Mouse (Mus musculus) CH12.LX (cell line): ENCODE measurements at regions not wholly inside any gene's neighbourhood (a gene's known extent, or its start where the extent isn't known, plus 50 kb on each side); places are given as distances from the start of the nearest gene placed in this dataset.

Experiments used
- DNase-seq: peaks from one replicate; pipeline ENCODE4 v3.0.0-alpha.2; 2013; ENCODE audit errors: extremely low read depth
- H3K27ac ChIP-seq: 2 replicates; pipeline ENCODE4 v1.5.1; 2012; ENCODE audit warnings: low read depth, mild to moderate bottlenecking, control low read depth, moderate library complexity; ENCODE audit not compliant: insufficient read depth
- H3K27me3 ChIP-seq: replicated peaks from 2 replicates; pipeline ENCODE3; 2012; ENCODE audit warnings: inconsistent platforms
- H3K36me3 ChIP-seq, 2 experiments: replicated peaks in 1 of 2; 2 replicates each; pipeline versions ENCODE3 to v1.6.1; 2012; ENCODE audit warnings: inconsistent platforms in 1 of 2, low read length in 1 of 2, mild to moderate bottlenecking in 1 of 2, mixed read lengths in 1 of 2, moderate library complexity in 1 of 2; ENCODE audit not compliant: control insufficient read depth in 1 of 2, insufficient read depth in 1 of 2
- H3K4me1 ChIP-seq, 2 experiments: 2 replicates each; pipeline ENCODE4 v1.6.1; 2012; ENCODE audit warnings: inconsistent platforms in 1 of 2, moderate library complexity in 1 of 2; ENCODE audit not compliant: insufficient read depth in 2 of 2, control insufficient read depth in 1 of 2
- H3K4me2 ChIP-seq: 2 replicates; pipeline ENCODE4 v1.6.1; 2012; ENCODE audit warnings: low read depth, mild to moderate bottlenecking, control low read depth; ENCODE audit not compliant: poor library complexity, insufficient read depth, severe bottlenecking
- H3K4me3 ChIP-seq, 3 experiments: fragments of 150-350 bp in 1 of 3; sonication (generic) in 1 of 3; replicated peaks in 1 of 3; 2 replicates each; pipeline versions ENCODE3 to v1.5.1; 2011 to 2012; ENCODE audit warnings: low read depth in 2 of 3, low read length in 2 of 3, mild to moderate bottlenecking in 2 of 3, moderate library complexity in 2 of 3, control low read depth in 1 of 3, improper control_type of control experiment in 1 of 3, inconsistent platforms in 1 of 3, mixed read lengths in 1 of 3; ENCODE audit not compliant: poor library complexity in 1 of 3
- H3K79me2 ChIP-seq: replicated peaks from 2 replicates; pipeline ENCODE4 v1.6.1; 2012; ENCODE audit warnings: mild to moderate bottlenecking, moderate library complexity; ENCODE audit not compliant: control insufficient read depth, poor library complexity, insufficient read depth, severe bottlenecking; ENCODE audit errors: extremely low read depth
- H3K9ac ChIP-seq: 2 replicates; pipeline ENCODE4 v1.6.1; 2012; ENCODE audit warnings: low read depth, mild to moderate bottlenecking, control low read depth, moderate library complexity; ENCODE audit not compliant: insufficient read depth
- H3K9me3 ChIP-seq: replicated peaks from 2 replicates; pipeline ENCODE3; 2012; ENCODE audit warnings: low read length, inconsistent platforms, mixed read lengths
- CHD2 ChIP-seq: IDR thresholded peaks from 2 replicates; pipeline ENCODE4 v1.6.1; 2011; ENCODE audit warnings: low read length, improper control_type of control experiment
- E2F4 ChIP-seq: IDR thresholded peaks from 2 replicates; pipeline ENCODE4 v1.6.1; 2011; ENCODE audit warnings: low read depth, low read length, improper control_type of control experiment; ENCODE audit not compliant: insufficient replicate concordance
- ELF1 ChIP-seq: IDR thresholded peaks from 2 replicates; pipeline ENCODE4 v1.6.1; 2014; ENCODE audit warnings: low read depth, mild to moderate bottlenecking, inconsistent platforms, low read length, improper control_type of control experiment
- HCFC1 ChIP-seq: IDR thresholded peaks from 2 replicates; pipeline ENCODE4 v1.6.1; 2012; ENCODE audit warnings: low read depth, mild to moderate bottlenecking, inconsistent platforms, low read length, improper control_type of control experiment
- KAT2A ChIP-seq: IDR thresholded peaks from 2 replicates; pipeline ENCODE4 v1.6.1; 2012; ENCODE audit warnings: low read length, improper control_type of control experiment, inconsistent platforms; ENCODE audit not compliant: insufficient replicate concordance
- MAFK ChIP-seq: IDR thresholded peaks from 2 replicates; pipeline ENCODE4 v1.6.1; 2011; ENCODE audit warnings: low read length, improper control_type of control experiment; ENCODE audit not compliant: insufficient replicate concordance
- MEF2A ChIP-seq: IDR thresholded peaks from 2 replicates; pipeline ENCODE4 v1.6.1; 2014; ENCODE audit warnings: low read depth, mild to moderate bottlenecking, inconsistent platforms, low read length, improper control_type of control experiment, borderline replicate concordance
- NRF1 ChIP-seq: IDR thresholded peaks from 2 replicates; pipeline ENCODE4 v1.6.1; 2014; ENCODE audit warnings: low read depth, mild to moderate bottlenecking, inconsistent platforms, low read length, improper control_type of control experiment, moderate library complexity
- POLR2A ChIP-seq: IDR thresholded peaks from 2 replicates; pipeline ENCODE4 v1.6.1; 2011; ENCODE audit warnings: low read depth, mild to moderate bottlenecking, improper control_type of control experiment, low read length
- POLR2AphosphoS2 ChIP-seq: IDR thresholded peaks from 2 replicates; pipeline ENCODE4 v1.6.1; 2011; ENCODE audit warnings: low read depth, low read length, improper control_type of control experiment
- RAD21 ChIP-seq: IDR thresholded peaks from 2 replicates; pipeline ENCODE4 v1.6.1; 2011; ENCODE audit warnings: low read depth, mild to moderate bottlenecking, low read length, improper control_type of control experiment, moderate library complexity
- USF1 ChIP-seq: IDR thresholded peaks from 2 replicates; pipeline ENCODE4 v1.6.1; 2014; ENCODE audit warnings: low read depth, mild to moderate bottlenecking, inconsistent platforms, low read length, improper control_type of control experiment
- ZMIZ1 ChIP-seq: IDR thresholded peaks from 2 replicates; pipeline ENCODE4 v1.6.1; 2012; ENCODE audit warnings: low read depth, mild to moderate bottlenecking, inconsistent platforms, low read length, improper control_type of control experiment
- ZNF384 ChIP-seq: IDR thresholded peaks from 2 replicates; pipeline ENCODE4 v1.6.1; 2012; ENCODE audit warnings: low read depth, low read length, improper control_type of control experiment, inconsistent platforms
- dilution Hi-C: fragments of 300-500 bp; cut with MboI; formaldehyde crosslinking; loops from 2 replicates; pipeline ENCODE4 v1.14.3; 2020; ENCODE audit warnings: low sequenced_read_pairs; ENCODE audit not compliant: extremely low pct_unique_long_range_greater_than_20kb, extremely low pct_ligation_motif_present
- in situ Hi-C: fragments of 300-500 bp; cut with MboI; formaldehyde crosslinking; loops from 3 replicates; pipeline ENCODE4 v1.14.3; 2019; ENCODE audit warnings: low sequenced_read_pairs, low pct_ligation_motif_present, low pct_unique_long_range_greater_than_20kb, mixed read lengths

GRCm38 (mm10) chr11:22596805-22597149 is 84.9 kb downstream of the Tmem17 start:
- H3K27ac ChIP-seq = no peak overlapping the region
- in situ Hi-C loops = no loop called here

GRCm38 (mm10) chr11:22600370-22600769 is 88.5 kb downstream of the Tmem17 start:
- Histone ChIP-seq H3K4me1 (peaks cover 0 to 4% of the 10 kb centered on the region in 2 experiments; a peak in 2 of 4 replicates), H3K79me2 (no peaks in the 10 kb centered on the region), H3K27me3 (no peaks in the 10 kb centered on the region), H3K9me3 (peaks cover 17% of the 10 kb centered on the region), H3K9ac (no peak overlapping the region), H3K27ac (no peak overlapping the region), H3K36me3 (no peaks in the 10 kb centered on the region), H3K4me2 (no peak overlapping the region), H3K4me3 (no peak overlapping the region)
- DNase-seq = no peak
- dilution Hi-C loops = no loop called here
- in situ Hi-C loops = loop anchor here (25.0 kb wide), 1 partner anchor 963 kb away; no protein-coding TSS in a partner anchor
- TF ChIP-seq KAT2A = no peak
- no peak for TF ChIP-seq USF1
- no peak for TF ChIP-seq POLR2AphosphoS2
- TF ChIP-seq ZNF384 = no peak
- no peak for TF ChIP-seq ELF1
- TF ChIP-seq POLR2A = no peak
- no peak for TF ChIP-seq E2F4
- no peak for TF ChIP-seq HCFC1

More at GRCm38 (mm10) chr11:22596805-22597149, 84.9 kb downstream of the Tmem17 start:
- H3K27me3 ChIP-seq = no peaks in the 10 kb centered on the region
- peaks cover 17% of the 10 kb centered on the region for H3K9me3 ChIP-seq
- no peaks in the 10 kb centered on the region for H3K36me3 ChIP-seq
- DNase-seq = no peak
- H3K4me2 ChIP-seq = no peak overlapping the region
- H3K9ac ChIP-seq = no peak overlapping the region
- no peak overlapping the region for H3K4me3 ChIP-seq
- H3K4me1 ChIP-seq = peaks cover 0 to under 1% of the 10 kb centered on the region in 2 experiments; a peak in 1 of 4 replicates
- no peaks in the 10 kb centered on the region for H3K79me2 ChIP-seq
- dilution Hi-C loops = no loop called here
- TF ChIP-seq CHD2 = no peak
- TF ChIP-seq ZNF384 = no peak
- no peak for TF ChIP-seq NRF1
- TF ChIP-seq MEF2A = no peak
- no peak for TF ChIP-seq ZMIZ1
- TF ChIP-seq POLR2A = no peak
- TF ChIP-seq MAFK = no peak
- TF ChIP-seq, all 38 proteins: peak for 0

- no peaks in the 10 kb centered on the region for H3K27me3 ChIP-seq
- peaks cover 0 to 4% of the 10 kb centered on the region in 2 experiments; a peak in 2 of 4 replicates for H3K4me1 ChIP-seq
- dilution Hi-C loops (no loop called here), in situ Hi-C loops (loop anchor here (25.0 kb wide), 1 partner anchor 965 kb away; no protein-coding TSS in a partner anchor)
- H3K36me3 ChIP-seq = no peaks in the 10 kb centered on the region
- no peaks in the 10 kb centered on the region for H3K79me2 ChIP-seq
- H3K27ac ChIP-seq = no peak overlapping the region
- DNase-seq = no peak
- H3K9me3 ChIP-seq = peaks cover 7% of the 10 kb centered on the region
- TF ChIP-seq RAD21 = no peak
- H3K4me3 ChIP-seq = no peak overlapping the region
- H3K4me2 ChIP-seq = no peak overlapping the region
- H3K9ac ChIP-seq = no peak overlapping the region
Observed at GRCm38 (mm10) chr11:22601977-22602376, 90.1 kb downstream of the Tmem17 start.
